ENCODE assay signal across 8 mouse cellular contexts in genomic region chr7:24254633-24255474, GRCm38 (mm10). TPM values are rescaled to one million over a fixed set of nuclear protein-coding genes. Genes with fewer than 3 reads are reported as not detected.
A peak's percentile ranks its signal among the peaks of the same experiment; 100 is the strongest.
DNase-seq lines count a peak whose midpoint lies in the region; ATAC-seq and TF ChIP-seq lines count a peak whose summit lies in the region.

Zfp108 (plus strand) TSS chr7:24254794.

- peak within 1 kb of the TSS; percentile 64 for H3K9ac ChIP-seq in forebrain, postnatal 0 days
- H3K9ac ChIP-seq in neural tube, embryonic 15.5 days (replicated peaks) = peak within 1 kb of the TSS; percentile 50

- H3K4me1 ChIP-seq in G1E (ENCODE audit: insufficient read depth, low read depth, low read length) = no peaks in the 10 kb centered on the region
- peaks cover 14% of the 10 kb centered on the region for H3K4me1 ChIP-seq in forebrain, postnatal 0 days (ENCODE audit: insufficient read depth)
- H3K4me1 ChIP-seq in neural tube, embryonic 15.5 days = peaks cover 31% of the 10 kb centered on the region

- peak within 1 kb of the TSS; percentile 54 for H3K27ac ChIP-seq in forebrain, postnatal 0 days (ENCODE audit: low read depth, low read length)
- peak within 1 kb of the TSS; percentile 75 for H3K27ac ChIP-seq in neural tube, embryonic 15.5 days (replicated peaks)

- peak within 1 kb of the TSS; percentile 51; the same call in 1 of the 2 replicates for H3K4me3 ChIP-seq in G1E (ENCODE audit: low read depth, low read length)
- peak within 1 kb of the TSS; percentile 53 for H3K4me3 ChIP-seq in forebrain, postnatal 0 days (ENCODE audit: low read depth, low read length)
- H3K4me3 ChIP-seq in neural tube, embryonic 15.5 days (replicated peaks) = peak within 1 kb of the TSS; percentile 60

- intact Hi-C loops in heart, postnatal 36 days (cut with DNase I) = loop anchor here (1.0 to 5.0 kb wide), 4 partner anchors 15 to 123 kb away; partner anchors contain the start of genes Zfp235, Zfp93 and Zfp94

- H3K4me2 ChIP-seq in forebrain, postnatal 0 days (ENCODE audit: low read depth) = peak within 1 kb of the TSS; percentile 71
- peak within 1 kb of the TSS; percentile 73 for H3K4me2 ChIP-seq in neural tube, embryonic 15.5 days

- 18% methylated on average over 21 of the region's 21 CpGs for WGBS in forebrain, postnatal 0 days
- WGBS in neural tube, embryonic 15.5 days = 19% methylated on average over 21 of the region's 21 CpGs

- H3K27me3 ChIP-seq in G1E (ENCODE audit: insufficient read depth, low read length) = no peaks in the 10 kb centered on the region
- no peaks in the 10 kb centered on the region for H3K27me3 ChIP-seq in forebrain, postnatal 0 days (ENCODE audit: insufficient read depth, low read length)
- no peaks in the 10 kb centered on the region for H3K27me3 ChIP-seq in neural tube, embryonic 15.5 days (replicated peaks)

- peak; percentile 57 for ATAC-seq in G1E (ENCODE audit: extremely low read depth, insufficient number of reproducible peaks, low FRiP score, poor library complexity, severe bottlenecking)
- peak; percentile 96 for ATAC-seq in forebrain, postnatal 0 days
- peak; percentile 94 for ATAC-seq in neural tube, embryonic 15.5 days (ENCODE audit: low FRiP score)

- TF ChIP-seq CTCF in G1E (IDR thresholded peaks at IDR 0.05; ENCODE audit: low read depth, low read length) = no peak
- no peak for TF ChIP-seq CTCF in forebrain, postnatal 0 days (IDR thresholded peaks at IDR 0.05; ENCODE audit: low read depth)

- H3K36me3 ChIP-seq in G1E (replicated peaks) = no peaks in the 10 kb centered on the region
- H3K36me3 ChIP-seq in forebrain, postnatal 0 days (ENCODE audit: insufficient read depth) = no peaks in the 10 kb centered on the region
- peaks cover 4% of the 10 kb centered on the region for H3K36me3 ChIP-seq in neural tube, embryonic 15.5 days

- no peaks in the 10 kb centered on the region for H3K9me3 ChIP-seq in G1E (replicated peaks)
- no peaks in the 10 kb centered on the region for H3K9me3 ChIP-seq in forebrain, postnatal 0 days (ENCODE audit: low read length)
- no peaks in the 10 kb centered on the region for H3K9me3 ChIP-seq in neural tube, embryonic 15.5 days (replicated peaks)

- peak; percentile 11 for DNase-seq in G1E (ENCODE audit: low spot score)
- peak; percentile 89 for DNase-seq in cerebellum, adult 11-12 months
- DNase-seq in forebrain, postnatal 0 days = peak; percentile 89
- peak; percentile 81 to 86 for DNase-seq in heart, postnatal 36 days
- DNase-seq in layer of hippocampus, adult 18-20 months (ENCODE audit: low spot score in 2 of 2) = peak; percentile 88 to 95
- DNase-seq in lung, adult 18-20 months = peak; percentile 87 to 89
- peak; percentile 31 to 43 for DNase-seq in thymus, postnatal 10 days (ENCODE audit: low spot score in 2 of 2)

RNA-seq across cellular contexts. Expression of gene Zfp108, which starts in this region (rescaled TPM):
- total RNA-seq in G1E (2014; fragmentation: Nextera tagmentation) (0.30 TPM in 1 of 2 replicates, not detected in the other), G1E (2017) (0.17 and 0.22 TPM in 2 replicates)
- polyA plus RNA-seq in G1E (2012) = not detected in 2 replicates
- 9.1 and 13.0 TPM in 2 replicates for total RNA-seq in forebrain, postnatal 0 days (2014; rRNA removed)
- 1.9 and 3.1 TPM in 2 replicates for polyA plus RNA-seq in forebrain, postnatal 0 days (2015; fragmentation: Nextera tagmentation; extraction: Ambion mirVana)
- total RNA-seq in heart, postnatal 36 days (2021) = 1 to 10 TPM; 1.8 to 2.2 TPM
- total RNA-seq in layer of hippocampus, adult 18-20 months (2021) = 1 to 10 TPM; 8.0 TPM
- 6.0 and 6.9 TPM in 2 replicates for polyA plus RNA-seq in neural tube, embryonic 15.5 days (2015; fragmentation: Nextera tagmentation; extraction: Ambion mirVana)

Comparison
In these comparisons a context has a peak if more than half of its experiments do, and no peak if none do; other contexts are left out.
1. Peak in every context shown above with its lines: DNase-seq, ATAC-seq, H3K4me3 ChIP-seq and H3K27ac ChIP-seq.
2. Peak in DNase-seq, ATAC-seq and H3K4me3 ChIP-seq in G1E; RNA of the gene not detected or under 1 TPM.
3. DNase-seq: peak in every context shown above with its lines; median percentile 92 in layer of hippocampus, adult 18-20 months; 89 in cerebellum, adult 11-12 months; 89 in forebrain, postnatal 0 days; 88 in lung, adult 18-20 months; 84 in heart, postnatal 36 days; 37 in thymus, postnatal 10 days; 11 in G1E.